In the genomic region with DNA sequence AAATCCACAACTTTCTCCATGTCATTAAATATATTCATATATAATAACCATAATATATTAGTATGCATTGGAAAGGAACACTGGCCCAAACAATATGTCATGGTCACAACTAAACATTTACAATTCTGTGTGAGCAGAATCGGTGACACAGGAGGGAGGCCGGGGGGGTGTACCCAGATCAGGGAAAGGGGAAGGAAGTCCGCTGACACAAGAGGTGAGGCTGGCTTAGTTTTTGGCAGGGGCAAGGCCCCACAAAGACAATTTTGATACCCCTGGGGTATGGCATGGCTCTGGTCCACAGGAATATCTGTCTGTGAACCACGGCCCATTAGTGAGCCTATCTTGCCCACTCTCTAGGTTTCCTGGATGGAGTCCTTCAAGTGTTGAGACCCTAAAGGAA, we compare ENCODE assay signal across 8 mouse cellular contexts.
"Had no signal": no experiment of that assay in that cellular context is flagged by ENCODE, and none has a peak within 500 bp of the region (broad histone marks: within the 10 kb centered on the region; RNA-seq: fewer than 3 reads in every experiment).

No protein-coding gene starts in this region.

- H3K36me3 ChIP-seq: limb, embryonic 10.5 days; midbrain, embryonic 15.5 days had no signal

- H3K4me3 ChIP-seq: left cerebral cortex, adult 2 months; limb, embryonic 10.5 days; midbrain, embryonic 15.5 days; neural tube, embryonic 12.5 days had no signal

- H3K27me3 ChIP-seq: neural tube, embryonic 12.5 days had no signal

- H3K27ac ChIP-seq: left cerebral cortex, adult 2 months; midbrain, embryonic 15.5 days; neural tube, embryonic 12.5 days had no signal

- ATAC-seq: inflammation-experienced regulatory T-cells, adult 6 months; midbrain, embryonic 15.5 days had no signal

- DNase-seq: kidney, adult 8-10 months; kidney, postnatal 25 days; thymus, adult 18-20 months had no signal
